Mouse (Mus musculus) lung, adult 2 months (tissue): ENCODE measurements around the gene Thrb.

Source experiments
- CTCF ChIP-seq: fragments of 200-500 bp; IDR thresholded peaks from 2 replicates; pipeline ENCODE4 v1.5.1; 2011; ENCODE audit warnings: mild to moderate bottlenecking, low read length, control low read depth; ENCODE audit not compliant: insufficient read depth
- POLR2A ChIP-seq: fragments of 200-500 bp; IDR thresholded peaks from 2 replicates; pipeline ENCODE4 v1.6.1; 2011; ENCODE audit warnings: low read depth, mild to moderate bottlenecking, control low read depth, low read length, borderline replicate concordance; ENCODE audit errors: extremely low read depth

DNA sequence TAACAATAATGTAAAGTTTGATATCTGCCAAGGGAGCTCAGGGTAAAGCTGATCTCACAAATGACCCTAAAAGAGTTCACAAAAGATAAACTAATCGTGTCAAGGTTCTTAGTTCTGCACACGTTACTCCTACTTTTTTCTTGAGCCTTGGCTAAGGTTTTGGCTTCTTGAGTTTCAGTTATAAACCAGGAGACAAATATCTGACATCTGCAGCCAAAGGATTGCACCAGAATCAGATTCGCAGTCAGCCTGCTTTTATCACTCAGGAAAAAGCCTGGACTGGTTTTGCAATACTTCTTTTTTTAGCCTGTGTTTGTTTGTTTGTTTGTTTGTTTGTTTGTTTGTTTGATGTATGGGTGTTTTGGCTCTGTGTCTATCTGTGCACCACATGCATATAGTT, 64.5 kb downstream of the Thrb start:
- TF ChIP-seq CTCF (no peak), POLR2A (no peak)
